Mouse (Mus musculus): ENCODE results near the gene Lce1e. TPM values are rescaled to one million over a fixed set of nuclear protein-coding genes. Genes with fewer than 3 reads are reported as not detected.
"Not testable (repeated sequence)": the region's sequence is repeated elsewhere in the genome, so short reads cannot be mapped to it uniquely, and the experiment has no call there.

The Lce1e gene
- total RNA-seq (2017) = not detected in 2 replicates

DNA sequence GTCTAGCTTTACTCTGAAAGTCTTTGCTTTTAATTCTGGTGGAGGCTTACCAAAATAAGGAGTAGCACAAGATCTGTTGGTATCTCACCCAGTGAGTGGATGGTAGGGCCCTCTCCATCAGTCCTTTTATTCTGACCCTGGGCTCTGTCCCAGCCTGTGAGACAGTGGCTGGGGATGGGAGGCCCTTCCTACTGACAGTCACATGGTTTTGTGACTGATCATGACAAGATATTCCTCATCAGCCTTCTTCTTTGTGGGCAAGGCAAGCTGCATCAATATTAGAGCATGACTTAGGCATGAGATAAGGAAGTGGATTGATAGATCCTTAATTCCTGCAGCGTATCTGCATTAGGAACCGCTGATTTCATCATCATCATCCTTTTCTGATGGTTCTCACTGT, at the start of gene Lce1e:
Gene Lce1e, minus strand, starts transcription at position 101 of the 400 bp plus-strand sequence.
- ATAC-seq (replicated peaks; ENCODE audit: low read depth, poor library complexity, severe bottlenecking) = no peak

DNA sequence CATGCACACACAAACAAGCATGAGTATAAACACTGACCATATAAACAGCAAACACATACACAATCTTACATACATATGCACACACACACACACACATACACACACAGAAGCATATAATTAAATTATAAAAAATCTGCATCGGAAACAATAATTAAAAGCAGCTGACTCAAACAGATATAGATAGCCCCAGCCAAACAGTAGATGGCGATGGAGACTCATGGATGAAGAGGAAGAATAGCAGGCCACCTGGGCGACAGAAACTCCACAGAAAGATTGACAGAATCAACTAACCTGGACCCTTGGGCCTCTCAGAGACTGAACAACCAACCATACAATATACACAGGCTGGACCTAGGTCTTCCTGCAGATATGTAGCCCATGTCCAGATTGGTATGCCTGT, 44.3 kb upstream of the Lce1e start:
- no peak for ATAC-seq (replicated peaks; ENCODE audit: low read depth, poor library complexity, severe bottlenecking)

DNA sequence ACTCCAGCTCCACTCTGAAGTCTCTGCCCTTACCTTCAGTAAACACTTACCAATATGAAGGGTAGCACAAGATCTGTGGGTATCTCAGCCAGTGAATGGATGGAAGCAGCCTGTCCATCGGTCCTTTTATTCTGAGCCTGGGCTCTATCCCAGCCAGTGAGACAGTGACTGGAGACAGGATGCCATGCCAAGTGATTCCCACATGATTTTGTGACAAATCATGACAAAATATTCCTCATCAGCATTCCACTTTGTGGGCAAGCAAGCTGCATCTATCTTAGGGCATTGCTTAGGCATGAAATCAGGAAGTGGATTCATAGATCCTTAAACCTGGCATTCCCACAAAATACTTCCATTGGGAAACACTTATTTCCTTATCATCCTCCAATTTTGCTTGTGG, 43.4 kb upstream of the Lce1e start, which contains the start of gene Lce1g:
Gene Lce1g, minus strand, starts transcription at position 101 of the 400 bp plus-strand sequence.
- ATAC-seq (replicated peaks; ENCODE audit: low read depth, poor library complexity, severe bottlenecking) = no peak

DNA sequence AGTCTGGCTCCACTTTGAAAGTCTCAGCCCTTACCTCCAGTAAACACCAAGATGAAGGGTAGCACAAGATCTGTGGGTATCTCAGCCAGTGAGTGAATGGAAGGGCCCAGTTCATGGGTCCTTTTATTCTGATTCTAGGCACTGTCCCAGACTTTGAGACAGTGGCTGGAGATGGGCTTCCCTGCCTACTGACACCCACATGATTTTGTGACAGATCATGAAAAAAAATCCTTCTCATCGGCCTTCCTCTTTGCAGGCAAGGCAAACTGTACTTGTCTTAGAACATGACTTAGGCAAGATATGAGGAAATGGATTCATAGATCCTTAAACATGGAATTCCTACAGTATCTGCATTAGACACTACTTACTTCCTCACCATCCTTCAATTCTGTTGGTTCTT, 30.1 kb upstream of the Lce1e start, which contains the start of gene Gm38119:
Gene Gm38119, minus strand, starts transcription at position 101 of the 400 bp plus-strand sequence.
- ATAC-seq (replicated peaks; ENCODE audit: low read depth, poor library complexity, severe bottlenecking) = no peak

DNA sequence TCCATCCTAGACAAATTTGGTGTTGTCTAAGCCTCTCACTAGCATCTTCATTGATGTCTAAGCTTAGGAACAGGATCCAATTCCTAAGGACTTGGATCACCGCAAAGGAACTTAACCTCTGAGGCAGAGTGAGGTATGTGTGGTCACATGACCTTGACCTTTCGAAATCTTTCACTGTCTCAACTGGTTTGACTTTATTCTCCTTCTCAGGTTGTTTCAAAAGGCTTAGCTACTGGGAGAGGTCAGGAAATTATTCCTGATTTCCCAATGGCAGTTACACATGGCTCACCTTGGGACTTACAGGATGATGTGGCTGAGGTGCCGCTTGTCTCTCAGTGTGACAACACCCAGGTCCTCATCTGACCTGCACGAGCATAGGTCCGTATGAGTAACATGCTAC, 13.8 kb upstream of the Lce1e start:
- no peak for ATAC-seq (replicated peaks; ENCODE audit: low read depth, poor library complexity, severe bottlenecking)

DNA sequence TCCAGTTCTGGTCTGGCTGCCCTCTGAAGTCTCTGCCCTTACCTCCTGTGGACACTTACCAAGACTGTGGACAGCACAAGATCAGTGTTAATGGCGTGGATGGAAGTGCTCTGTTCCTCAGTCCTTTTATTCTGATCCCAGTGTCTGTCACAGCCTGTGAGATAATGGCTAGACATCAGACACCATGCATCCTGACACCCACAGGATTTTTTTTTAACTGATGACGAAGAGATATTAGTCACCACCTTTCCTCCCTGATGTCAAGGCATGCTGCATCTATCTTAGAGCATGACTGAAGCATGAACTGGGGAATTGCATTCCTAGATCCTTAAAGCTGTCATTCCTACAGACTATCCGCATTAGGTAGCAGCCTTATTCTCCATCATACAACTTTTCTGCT, 11.4 kb upstream of the Lce1e start, which contains the start of gene Lce1f:
Gene Lce1f, minus strand, starts transcription at position 101 of the 400 bp plus-strand sequence.
- ATAC-seq (replicated peaks; ENCODE audit: low read depth, poor library complexity, severe bottlenecking) = no peak

DNA sequence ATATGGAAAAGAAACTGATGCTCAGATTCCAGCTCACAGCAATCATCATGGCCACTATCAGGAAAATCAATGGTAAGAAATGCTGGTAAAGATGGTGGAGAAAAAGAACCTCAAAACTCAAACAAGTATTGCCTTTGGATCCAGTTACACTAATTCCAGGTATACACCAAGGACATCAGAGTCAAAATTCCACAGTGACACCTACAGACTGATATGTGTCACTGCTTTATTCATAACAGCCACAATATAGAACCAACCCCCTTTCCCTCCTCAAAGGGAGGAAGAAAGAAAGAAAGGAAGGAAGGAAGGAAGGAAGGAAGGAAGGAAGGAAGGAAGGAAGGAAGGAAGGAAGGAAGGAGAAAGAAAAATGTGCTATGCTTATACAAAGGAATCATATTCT, 6.2 kb upstream of the Lce1e start:
- ATAC-seq (replicated peaks; ENCODE audit: low read depth, poor library complexity, severe bottlenecking) = no peak

DNA sequence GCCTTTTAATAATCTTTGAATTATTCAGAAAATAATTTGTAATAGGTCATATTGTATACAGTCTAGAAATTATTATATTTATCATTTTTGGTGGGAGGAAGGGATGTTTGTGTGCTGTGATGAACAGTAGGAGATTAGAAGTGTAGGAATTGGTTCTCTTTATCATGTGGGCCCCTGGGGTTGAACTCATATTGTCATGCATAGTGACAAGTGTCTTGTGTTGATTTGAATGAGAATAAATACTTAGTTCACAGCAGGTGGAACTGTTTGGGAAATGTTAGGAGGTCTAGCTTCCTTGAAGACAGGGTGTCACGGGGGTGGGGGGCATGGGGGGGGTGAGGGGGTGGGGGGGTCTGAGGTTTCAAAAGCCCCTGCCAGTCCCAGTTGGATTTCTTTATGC, 14.3 kb downstream of the Lce1e start:
- no peak for ATAC-seq (replicated peaks; ENCODE audit: low read depth, poor library complexity, severe bottlenecking)

DNA sequence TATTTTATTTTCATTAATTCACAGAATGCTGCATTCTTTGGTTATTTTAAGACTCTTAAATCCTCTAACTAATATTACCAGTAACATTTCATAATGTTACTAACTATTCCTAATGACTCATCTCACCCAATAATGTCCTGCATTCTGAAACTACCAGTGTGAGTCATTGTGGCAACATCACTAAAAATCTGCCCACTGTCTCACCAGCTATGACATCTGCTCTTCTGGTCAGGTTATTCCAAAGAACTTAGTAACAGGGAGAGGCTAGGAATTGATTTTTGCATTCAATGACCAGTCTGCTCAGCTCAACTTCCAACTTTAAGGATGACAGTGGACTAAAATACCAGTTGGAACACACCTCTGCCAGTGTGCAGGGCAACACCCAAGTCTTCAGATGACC, 17.2 kb downstream of the Lce1e start:
- no peak for ATAC-seq (replicated peaks; ENCODE audit: low read depth, poor library complexity, severe bottlenecking)

DNA sequence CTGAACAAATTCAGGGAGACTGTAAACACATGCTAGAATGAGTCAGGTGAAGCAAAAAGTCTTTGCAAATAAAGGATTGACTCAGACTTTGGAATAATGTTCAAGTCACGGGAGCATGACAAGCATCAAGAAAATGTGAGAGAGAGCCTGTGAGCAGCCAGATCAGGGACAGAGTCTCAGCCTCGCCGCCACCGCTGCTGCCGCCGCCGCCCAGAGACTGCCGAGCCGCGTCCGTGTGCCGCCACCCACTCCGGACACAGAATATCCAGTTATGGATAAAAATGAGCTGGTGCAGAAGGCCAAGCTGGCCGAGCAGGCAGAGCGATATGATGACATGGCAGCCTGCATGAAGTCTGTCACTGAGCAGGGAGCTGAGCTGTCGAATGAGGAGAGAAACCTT, 19.7 kb downstream of the Lce1e start:
- not testable (repeated sequence) for ATAC-seq (replicated peaks; ENCODE audit: low read depth, poor library complexity, severe bottlenecking)

DNA sequence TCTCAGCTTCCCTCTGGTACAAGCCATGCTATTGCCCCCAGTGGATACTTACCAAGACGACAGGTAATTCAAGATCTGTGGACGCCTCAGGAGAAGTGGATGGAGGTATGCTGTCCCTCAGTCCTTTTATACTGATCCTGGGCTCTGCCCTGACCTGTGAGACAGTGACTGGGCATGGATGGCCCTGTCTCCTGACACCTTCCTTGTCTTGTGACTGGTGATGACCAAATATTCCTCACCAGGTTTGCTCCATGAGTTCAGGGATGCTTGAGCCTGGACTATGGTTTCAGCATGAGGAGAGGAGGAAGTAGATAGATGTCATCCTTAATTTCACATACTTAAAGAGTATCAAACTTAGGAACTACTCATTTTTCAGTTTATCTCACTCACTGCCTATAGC, 21.8 kb downstream of the Lce1e start, which contains the start of gene Lce1d:
Gene Lce1d, minus strand, starts transcription at position 101 of the 400 bp plus-strand sequence.
- no peak for ATAC-seq (replicated peaks; ENCODE audit: low read depth, poor library complexity, severe bottlenecking)

DNA sequence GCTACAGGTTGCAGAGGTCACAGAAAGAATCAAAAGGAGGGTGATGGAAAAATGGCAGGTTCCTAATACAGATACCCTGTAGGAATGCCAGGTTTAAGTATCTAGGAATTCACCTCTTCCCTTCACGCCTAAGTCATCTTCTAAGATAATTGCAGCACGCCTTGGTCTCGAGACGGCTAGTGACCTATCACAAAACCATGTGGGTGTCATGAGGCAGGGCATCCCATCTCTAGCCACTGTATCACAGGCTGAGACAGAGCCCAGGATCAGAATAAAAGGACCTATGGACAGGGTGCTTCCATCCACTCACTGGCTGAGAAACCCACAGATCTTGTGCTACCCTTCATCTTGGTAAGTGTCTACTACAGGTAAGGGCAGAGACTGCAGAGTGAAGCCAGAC, 29.9 kb downstream of the Lce1e start, which contains the start of gene Lce1c:
Gene Lce1c, plus strand, starts transcription at position 301 of the 400 bp plus-strand sequence.
- ATAC-seq (replicated peaks; ENCODE audit: low read depth, poor library complexity, severe bottlenecking) = no peak

DNA sequence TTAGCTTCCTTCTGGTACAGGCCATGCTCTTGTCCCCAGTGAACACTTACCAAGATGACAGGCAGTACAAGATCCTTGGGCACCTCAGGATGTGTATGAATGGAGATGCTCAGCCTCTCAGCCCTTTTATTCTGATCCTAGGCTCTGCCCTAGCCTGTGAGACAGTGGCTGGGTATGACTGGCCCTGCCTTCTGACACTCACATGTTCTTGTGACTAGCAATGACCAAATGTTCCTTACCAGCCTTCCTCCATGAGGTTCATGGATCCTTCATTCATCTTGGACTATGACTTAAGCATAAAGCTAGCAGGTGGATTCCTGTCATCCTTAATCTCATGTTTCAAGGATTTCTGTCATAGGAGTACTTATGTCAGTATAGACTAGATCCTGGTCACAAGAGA, 38.7 kb downstream of the Lce1e start, which contains the start of gene Lce1a2:
Gene Lce1a2, minus strand, starts transcription at position 101 of the 400 bp plus-strand sequence.
- ATAC-seq (replicated peaks; ENCODE audit: low read depth, poor library complexity, severe bottlenecking) = no peak

Other genes with a start within 250 kb of the Lce1e start
- not detected in 2 replicates for gene Sprr1a, start 223.2 kb downstream of the Lce1e start, total RNA-seq (2017)
- gene Sprr4, start 208.6 kb downstream of the Lce1e start, total RNA-seq (2017) = not detected in 2 replicates
- gene 2310046K23Rik, start 174.6 kb downstream of the Lce1e start, total RNA-seq (2017) = not detected in 2 replicates
- gene Ivl, start 135.3 kb downstream of the Lce1e start, total RNA-seq (2017) = not detected in 2 replicates
- gene Smcp, start 120.1 kb downstream of the Lce1e start, total RNA-seq (2017) = not detected in 2 replicates
- not detected in 2 replicates for gene 2210017I01Rik, start 101.6 kb downstream of the Lce1e start, total RNA-seq (2017)
- not detected in 2 replicates for gene Lce6a, start 87.4 kb downstream of the Lce1e start, total RNA-seq (2017)
- gene Lce1a1, start 60.8 kb downstream of the Lce1e start, total RNA-seq (2017) = not detected in 2 replicates
- not detected in 2 replicates for gene Lce1b, start 52.1 kb downstream of the Lce1e start, total RNA-seq (2017)
- not detected in 2 replicates for gene Lce1a2, start 38.8 kb downstream of the Lce1e start, total RNA-seq (2017)
- gene Lce1c, start 29.8 kb downstream of the Lce1e start, total RNA-seq (2017) = not detected in 2 replicates
- gene Lce1d, start 21.9 kb downstream of the Lce1e start, total RNA-seq (2017) = not detected in 2 replicates
- not detected in 2 replicates for gene Lce1f, start 11.3 kb upstream of the Lce1e start, total RNA-seq (2017)
- not detected in 2 replicates for gene Gm38119, start 30.0 kb upstream of the Lce1e start, total RNA-seq (2017)
- not detected in 2 replicates for gene Lce1g, start 43.3 kb upstream of the Lce1e start, total RNA-seq (2017)
- not detected in 2 replicates for gene Lce1h, start 56.0 kb upstream of the Lce1e start, total RNA-seq (2017)
- not detected in 2 replicates for gene Lce1i, start 69.8 kb upstream of the Lce1e start, total RNA-seq (2017)
- not detected in 2 replicates for gene Lce1j, start 81.4 kb upstream of the Lce1e start, total RNA-seq (2017)
- not detected in 2 replicates for gene Lce1k, start 98.8 kb upstream of the Lce1e start, total RNA-seq (2017)
- not detected in 2 replicates for gene Kprp, start 118.2 kb upstream of the Lce1e start, total RNA-seq (2017)
- gene Lce1l, start 142.2 kb upstream of the Lce1e start, total RNA-seq (2017) = not detected in 2 replicates
- gene 2310050C09Rik, start 161.1 kb upstream of the Lce1e start, total RNA-seq (2017) = not detected in 2 replicates
- gene Lce3a, start 217.2 kb upstream of the Lce1e start, total RNA-seq (2017) = not detected in 2 replicates
- gene Lce3b, start 223.9 kb upstream of the Lce1e start, total RNA-seq (2017) = not detected in 2 replicates
- not detected in 2 replicates for gene Lce3c, start 235.4 kb upstream of the Lce1e start, total RNA-seq (2017)
- gene Lce3d, start 248.3 kb upstream of the Lce1e start, total RNA-seq (2017) = not detected in 2 replicates

All from common myeloid progenitor, adult 5-6 weeks (primary cell).